Mouse (Mus musculus) lung, embryonic 15.5 days (tissue): ENCODE data around the gene Sppl3. TPM values are rescaled to one million over a fixed set of nuclear protein-coding genes. Genes with fewer than 3 reads are reported as not detected.
A peak's percentile ranks its signal among the peaks of the same experiment; 100 is the strongest.

ENCODE experiments used
- ATAC-seq: fragments of 200-750 bp; cut with Nextera tagmentation; 2 replicates; pipeline ENCODE4 v1.8.0; 2017; ENCODE audit warnings: moderate number of reproducible peaks, borderline replicate concordance; ENCODE audit not compliant: low FRiP score, low TSS enrichment; ENCODE audit errors: extremely low read depth
- H3K27ac ChIP-seq: fragments of 300-500 bp; sonication (generic); 2 replicates; pipeline ENCODE4 v1.5.1; 2015; ENCODE audit warnings: moderate library complexity, mild to moderate bottlenecking, inconsistent platforms
- H3K27me3 ChIP-seq: fragments of 300-500 bp; sonication (generic); 2 replicates; pipeline ENCODE4 v1.6.1; 2015; ENCODE audit warnings: inconsistent platforms
- H3K36me3 ChIP-seq: fragments of 300-500 bp; sonication (generic); 2 replicates; pipeline ENCODE4 v1.6.1; 2015; ENCODE audit warnings: inconsistent platforms
- H3K4me1 ChIP-seq: fragments of 300-500 bp; sonication (generic); 2 replicates; pipeline ENCODE4 v1.6.1; 2015; ENCODE audit warnings: inconsistent platforms
- H3K4me2 ChIP-seq: fragments of 300-500 bp; sonication (generic); 2 replicates; pipeline ENCODE4 v1.6.1; 2015; ENCODE audit warnings: inconsistent platforms, mild to moderate bottlenecking, moderate library complexity
- H3K4me3 ChIP-seq: fragments of 300-500 bp; sonication (generic); 2 replicates; pipeline ENCODE4 v1.5.1; 2015; ENCODE audit warnings: mild to moderate bottlenecking, inconsistent platforms
- H3K9ac ChIP-seq: fragments of 300-500 bp; sonication (generic); 2 replicates; pipeline ENCODE4 v1.6.1; 2015; ENCODE audit warnings: inconsistent platforms
- H3K9me3 ChIP-seq: fragments of 300-500 bp; sonication (generic); 2 replicates; pipeline ENCODE4 v1.6.1; 2016; ENCODE audit warnings: inconsistent platforms
- WGBS: fragments of 180-500 bp; shearing (Covaris S2); methylation state at CpG from one replicate; pipeline ENCODE4 v1.1.7; 2015; 5-methylcytosine and 5-hydroxymethylcytosine counted together
- polyA plus RNA-seq: library from polyadenylated mRNA; unstranded; fragments of >200 nt; fragmentation: Nextera tagmentation; extraction: Ambion mirVana; gene quantifications from 2 replicates; pipeline ENCODE4 v1.2.1, GENCODE M21; 2015

Sppl3 gene
- polyA plus RNA-seq, 1 experiment from 2014 or later, result 19.0 TPM

- H3K27ac ChIP-seq, result no peak overlapping the region
- no peak overlapping the region for H3K4me2 ChIP-seq
- WGBS, result 40% methylated on average over 6 of the region's 6 CpGs
Measured at GRCm38 (mm10) chr5:115002781-115003180, 8.2 kb upstream of the Sppl3 start.

GRCm38 (mm10) chr5:115003224-115003873 is 7.6 kb upstream of the Sppl3 start:
- H3K27ac ChIP-seq, result no peak overlapping the region
- H3K4me1 ChIP-seq, result no peaks in the 10 kb centered on the region
- H3K4me2 ChIP-seq, result no peak overlapping the region
- ATAC-seq, result no peak
- H3K36me3 ChIP-seq, result no peaks in the 10 kb centered on the region
- H3K4me3 ChIP-seq, result no peak overlapping the region
- no peaks in the 10 kb centered on the region for H3K27me3 ChIP-seq
- 68% methylated on average over 13 of the region's 13 CpGs for WGBS
- no peak overlapping the region for H3K9ac ChIP-seq
- no peaks in the 10 kb centered on the region for H3K9me3 ChIP-seq

More at GRCm38 (mm10) chr5:115002781-115003180, 8.2 kb upstream of the Sppl3 start:
- no peak overlapping the region for H3K9ac ChIP-seq
- no peaks in the 10 kb centered on the region for H3K27me3 ChIP-seq
- no peaks in the 10 kb centered on the region for H3K9me3 ChIP-seq
- 0 out of 2 replicates have a peak, but pooled peaks cover 3% of the 10 kb centered on the region for H3K4me1 ChIP-seq
- no peak for ATAC-seq
- no peak overlapping the region for H3K4me3 ChIP-seq
- H3K36me3 ChIP-seq, result no peaks in the 10 kb centered on the region

GRCm38 (mm10) chr5:115007768-115008167 is 3.2 kb upstream of the Sppl3 start:
- H3K4me2 ChIP-seq, result no peak overlapping the region
- no peaks in the 10 kb centered on the region for H3K9me3 ChIP-seq
- H3K4me1 ChIP-seq, result peaks cover 7% of the 10 kb centered on the region
- H3K4me3 ChIP-seq, result no peak overlapping the region
- H3K9ac ChIP-seq, result no peak overlapping the region
- 85% methylated on average over 5 of the region's 5 CpGs for WGBS
- ATAC-seq, result no peak
- no peak overlapping the region for H3K27ac ChIP-seq
- H3K27me3 ChIP-seq, result no peaks in the 10 kb centered on the region
- no peaks in the 10 kb centered on the region for H3K36me3 ChIP-seq

DNA sequence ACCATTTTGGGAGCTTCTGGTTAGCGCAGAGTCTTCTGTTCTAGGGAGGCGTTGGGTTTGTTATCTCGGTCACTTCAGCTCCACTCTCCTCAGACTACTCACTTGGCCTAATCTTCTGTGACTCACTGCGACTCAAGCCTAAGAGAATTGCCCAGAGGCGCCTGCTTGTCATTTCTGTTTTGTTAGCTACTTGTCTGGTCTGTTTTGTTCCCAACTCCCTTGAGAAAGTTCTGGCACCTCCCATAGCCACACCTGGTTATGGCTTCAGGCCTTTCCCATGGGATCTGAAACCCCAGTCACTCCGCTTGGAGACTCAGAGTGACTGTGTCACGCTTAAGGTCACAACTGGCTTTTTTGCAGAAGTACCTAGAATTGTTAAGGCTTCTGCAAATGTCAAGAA is 2.6 kb upstream of the Sppl3 start:
- Histone ChIP-seq H3K36me3 (no peaks in the 10 kb centered on the region), H3K4me2 (no peak overlapping the region), H3K9me3 (no peaks in the 10 kb centered on the region), H3K4me3 (no peak overlapping the region), H3K9ac (no peak overlapping the region), H3K27me3 (no peaks in the 10 kb centered on the region), H3K4me1 (peaks cover 12% of the 10 kb centered on the region), H3K27ac (no peak overlapping the region)
- WGBS, result 82% methylated on average over 7 of the region's 7 CpGs
- no peak for ATAC-seq

DNA sequence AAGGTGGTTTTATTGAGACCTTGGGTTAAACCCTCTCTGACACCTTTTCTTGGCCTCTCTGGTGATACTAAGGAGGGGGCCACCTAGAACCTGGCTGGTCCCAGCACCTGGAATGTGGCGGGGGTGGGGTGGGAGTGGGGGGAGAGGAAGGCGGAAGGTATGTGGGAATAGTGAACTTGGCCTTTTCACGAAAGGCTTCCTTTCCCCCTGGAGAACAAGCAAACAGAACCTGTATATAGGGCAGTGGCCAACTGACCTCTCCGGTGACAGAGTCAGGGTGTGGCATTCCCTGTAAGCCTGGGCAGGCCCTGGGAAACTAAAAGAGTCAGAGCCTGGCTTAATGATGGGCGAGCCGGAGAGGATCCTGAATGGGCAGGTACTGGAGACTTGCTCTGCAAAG is 1.8 kb upstream of the Sppl3 start:
- H3K4me3 ChIP-seq, result no peak overlapping the region
- H3K4me1 ChIP-seq, result peaks cover 18% of the 10 kb centered on the region
- no peak overlapping the region for H3K4me2 ChIP-seq
- H3K9me3 ChIP-seq, result no peaks in the 10 kb centered on the region
- WGBS, result 88% methylated on average over 6 of the region's 6 CpGs
- H3K27me3 ChIP-seq, result no peaks in the 10 kb centered on the region
- H3K36me3 ChIP-seq, result no peaks in the 10 kb centered on the region
- no peak overlapping the region for H3K9ac ChIP-seq
- H3K27ac ChIP-seq, result no peak overlapping the region
- no peak for ATAC-seq

- ATAC-seq, result no peak
- peak overlapping the region; percentile 100; the same call in 1 of the 2 replicates for H3K4me3 ChIP-seq
- 25% methylated on average over 3 of the region's 3 CpGs for WGBS
Measured at GRCm38 (mm10) chr5:115009961-115010360, 976 bp upstream of the Sppl3 start.

GRCm38 (mm10) chr5:115011217-115011518 is 231 bp downstream of the Sppl3 start:
- 0% methylated on average over 21 of the region's 57 CpGs for WGBS
- Histone ChIP-seq H3K4me2 (peak overlapping the region; percentile 89), H3K36me3 (no peaks in the 10 kb centered on the region), H3K27ac (peak overlapping the region; percentile 85), H3K4me3 (peak overlapping the region; percentile 100), H3K27me3 (no peaks in the 10 kb centered on the region), H3K9ac (peak overlapping the region; percentile 96), H3K4me1 (peaks cover 36% of the 10 kb centered on the region), H3K9me3 (no peaks in the 10 kb centered on the region)
- ATAC-seq, result peak; percentile 51; the same call in 1 of the 2 replicates

More at GRCm38 (mm10) chr5:115009961-115010360, 976 bp upstream of the Sppl3 start:
- peaks cover 25% of the 10 kb centered on the region for H3K4me1 ChIP-seq
- no peak overlapping the region for H3K27ac ChIP-seq
- H3K9ac ChIP-seq, result no peak overlapping the region
- no peaks in the 10 kb centered on the region for H3K36me3 ChIP-seq
- no peaks in the 10 kb centered on the region for H3K27me3 ChIP-seq
- H3K4me2 ChIP-seq, result peak overlapping the region; percentile 89; the same call in 1 of the 2 replicates
- no peaks in the 10 kb centered on the region for H3K9me3 ChIP-seq

- peak overlapping the region; percentile 89 for H3K4me2 ChIP-seq
- H3K9ac ChIP-seq, result peak overlapping the region; percentile 96
- H3K27ac ChIP-seq, result peak overlapping the region; percentile 85
- H3K27me3 ChIP-seq, result no peaks in the 10 kb centered on the region
- peak; percentile 50 for ATAC-seq
- peak overlapping the region; percentile 100 for H3K4me3 ChIP-seq
- under 1% methylated on average over 55 of the region's 63 CpGs for WGBS
- H3K36me3 ChIP-seq, result no peaks in the 10 kb centered on the region
- H3K9me3 ChIP-seq, result no peaks in the 10 kb centered on the region
- H3K4me1 ChIP-seq, result peaks cover 37% of the 10 kb centered on the region
Measured at GRCm38 (mm10) chr5:115011519-115012261, 753 bp downstream of the Sppl3 start.

DNA sequence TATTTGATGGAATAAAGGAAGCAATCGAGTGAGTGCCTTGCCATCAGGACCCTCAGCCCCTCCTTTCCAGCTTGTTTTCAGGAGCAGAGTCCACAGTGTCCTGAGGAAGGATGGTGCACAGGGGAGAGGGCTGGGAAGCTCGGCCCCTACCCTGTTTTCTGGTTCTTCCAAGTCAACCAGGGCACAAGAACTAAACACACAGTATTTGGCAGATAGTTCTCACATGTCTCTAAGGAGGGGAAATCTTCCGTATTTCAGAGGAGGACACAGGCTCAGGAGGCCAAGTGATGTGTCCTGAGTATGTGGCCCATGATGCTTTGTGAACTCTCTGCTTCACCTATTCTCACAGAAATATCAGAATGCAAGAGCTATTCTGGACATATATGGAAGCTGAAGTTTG is 2.5 kb downstream of the Sppl3 start:
- Histone ChIP-seq H3K4me1 (peaks cover 55% of the 10 kb centered on the region), H3K9ac (no peak overlapping the region)

DNA sequence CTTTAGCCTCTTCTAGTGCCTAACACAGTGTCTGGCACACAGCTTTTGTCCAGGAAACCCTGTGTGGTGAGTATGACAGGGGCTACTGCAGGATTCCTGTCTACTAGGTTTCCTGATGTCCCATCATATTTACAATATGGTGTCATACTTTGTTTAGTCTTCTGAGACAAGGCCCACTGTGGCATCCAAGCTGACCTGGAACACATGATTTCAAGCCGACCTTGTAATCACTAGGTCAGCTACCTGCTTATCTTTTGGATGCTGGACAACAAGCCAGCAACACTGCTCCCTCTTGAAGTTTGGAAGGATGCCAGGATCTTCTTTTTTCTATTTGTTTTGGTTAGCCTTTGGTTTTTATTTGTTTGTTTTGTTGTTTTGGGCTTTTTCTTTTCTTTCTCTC is 3.6 kb downstream of the Sppl3 start:
- H3K36me3 ChIP-seq, result no peaks in the 10 kb centered on the region
- no peak overlapping the region for H3K4me3 ChIP-seq
- no peak for ATAC-seq
- 11% methylated on average over 1 of the region's 1 CpGs for WGBS
- H3K4me2 ChIP-seq, result peak overlapping the region; percentile 34; the same call in 1 of the 2 replicates
- H3K9me3 ChIP-seq, result no peaks in the 10 kb centered on the region
- no peaks in the 10 kb centered on the region for H3K27me3 ChIP-seq
- no peak overlapping the region for H3K27ac ChIP-seq
- H3K9ac ChIP-seq, result no peak overlapping the region
- peaks cover 61% of the 10 kb centered on the region for H3K4me1 ChIP-seq

More for the DNA sequence above, 2.5 kb downstream of the Sppl3 start:
- H3K27ac ChIP-seq, result no peak overlapping the region
- H3K9me3 ChIP-seq, result no peaks in the 10 kb centered on the region
- H3K4me3 ChIP-seq, result no peak overlapping the region
- no peak overlapping the region for H3K4me2 ChIP-seq
- no peak for ATAC-seq
- H3K36me3 ChIP-seq, result no peaks in the 10 kb centered on the region
- 59% methylated on average over 3 of the region's 3 CpGs for WGBS
- no peaks in the 10 kb centered on the region for H3K27me3 ChIP-seq

GRCm38 (mm10) chr5:115015121-115015520 is 4.2 kb downstream of the Sppl3 start:
- ATAC-seq, result no peak
- peak overlapping the region; percentile 34; the same call in 1 of the 2 replicates for H3K4me2 ChIP-seq
- 0 out of 2 replicates have a peak overlapping the region, but pooled peaks have one; percentile 9 for H3K4me3 ChIP-seq
- H3K9ac ChIP-seq, result no peak overlapping the region
- H3K4me1 ChIP-seq, result peaks cover 61% of the 10 kb centered on the region
- H3K27me3 ChIP-seq, result no peaks in the 10 kb centered on the region
- 39% methylated on average over 4 of the region's 4 CpGs for WGBS
- peak overlapping the region; percentile 18; the same call in 1 of the 2 replicates for H3K27ac ChIP-seq
- no peaks in the 10 kb centered on the region for H3K36me3 ChIP-seq
- no peaks in the 10 kb centered on the region for H3K9me3 ChIP-seq

DNA sequence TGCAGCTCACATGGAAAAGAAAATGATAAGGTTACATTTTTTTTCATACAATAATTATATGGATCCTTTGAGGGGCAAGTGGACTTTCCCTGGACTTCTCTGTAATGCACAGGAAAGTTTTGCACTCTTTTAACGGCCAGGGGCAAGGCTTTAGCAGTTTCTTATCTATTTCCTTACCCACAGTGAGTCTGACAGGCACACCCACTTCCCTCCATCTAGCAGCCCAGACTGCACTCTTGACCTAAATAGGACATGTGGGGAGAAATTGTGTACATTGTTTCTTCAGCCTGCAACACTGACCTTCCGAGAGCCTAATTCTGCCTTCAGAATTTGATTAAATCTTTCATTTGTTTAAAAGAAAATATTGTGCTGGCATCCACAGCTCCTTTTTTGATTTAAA is 7.3 kb downstream of the Sppl3 start:
- peaks cover 54% of the 10 kb centered on the region for H3K4me1 ChIP-seq
- H3K9me3 ChIP-seq, result no peaks in the 10 kb centered on the region
- 13% methylated on average over 2 of the region's 2 CpGs for WGBS
- no peak overlapping the region for H3K4me3 ChIP-seq
- peak overlapping the region; percentile 8; the same call in 1 of the 2 replicates for H3K4me2 ChIP-seq
- H3K36me3 ChIP-seq, result no peaks in the 10 kb centered on the region
- no peak overlapping the region for H3K9ac ChIP-seq
- no peaks in the 10 kb centered on the region for H3K27me3 ChIP-seq
- ATAC-seq, result no peak
- H3K27ac ChIP-seq, result no peak overlapping the region
